Comparison of ENCODE assay signal across 25 mouse cellular contexts in genomic region chr7:98316568-98316967, GRCm38 (mm10). TPM values are rescaled to one million over a fixed set of nuclear protein-coding genes. Genes with fewer than 3 reads are reported as not detected.
A peak's percentile ranks its signal among the peaks of the same experiment; 100 is the strongest.
DNase-seq lines count a peak whose midpoint lies in the region; TF ChIP-seq lines count a peak whose summit lies in the region.
"Had no signal": no experiment of that assay in that cellular context is flagged by ENCODE, and none has a peak within 500 bp of the region (broad histone marks: within the 10 kb centered on the region; RNA-seq: fewer than 3 reads in every experiment).

No protein-coding gene starts in this region.

- H3K36me3 ChIP-seq in liver, adult 2 months (ENCODE audit: control insufficient read depth, insufficient read depth, low read length) = no peaks in the 10 kb centered on the region
- H3K36me3 ChIP-seq in myocyte (ENCODE audit: control insufficient read depth, insufficient read depth) = no peaks in the 10 kb centered on the region
- H3K36me3 ChIP-seq: embryonic facial prominence, embryonic 10.5 days; forebrain, embryonic 10.5 days; hindbrain, embryonic 13.5 days; limb, embryonic 12.5 days; liver, embryonic 15.5 days had no signal

- peak; percentile 46; the same call in 1 of the 2 replicates for TF ChIP-seq CTCF in liver, adult 2 months (IDR thresholded peaks at IDR 0.05; ENCODE audit: low read depth, low read length)

- no peak overlapping the region for H3K9ac ChIP-seq in liver, adult 2 months (ENCODE audit: low read depth, low read length)
- H3K9ac ChIP-seq: hindbrain, embryonic 13.5 days; limb, embryonic 12.5 days; liver, embryonic 15.5 days had no signal

- no peak for TF ChIP-seq POLR2A in liver, adult 2 months (IDR thresholded peaks at IDR 0.05; ENCODE audit: extremely low read depth, insufficient read depth, low read length)
- TF ChIP-seq POLR2A in myocyte (IDR thresholded peaks at IDR 0.05; ENCODE audit: insufficient read length, low read depth) = no peak

- 12% methylated on average over 2 of the region's 2 CpGs for WGBS in liver, adult 2 months

- no peak overlapping the region for H3K4me2 ChIP-seq in myocyte (ENCODE audit: low read depth)
- H3K4me2 ChIP-seq: hindbrain, embryonic 13.5 days; limb, embryonic 12.5 days; liver, embryonic 15.5 days had no signal

- no peak overlapping the region for H3ac ChIP-seq in myocyte (ENCODE audit: control insufficient read depth, insufficient read length)

- no peaks in the 10 kb centered on the region for H3K27me3 ChIP-seq in liver, adult 2 months (ENCODE audit: control insufficient read depth, insufficient read depth, low read length)
- H3K27me3 ChIP-seq in myocyte (ENCODE audit: control insufficient read depth, insufficient read depth, insufficient read length) = no peaks in the 10 kb centered on the region
- H3K27me3 ChIP-seq: limb, embryonic 12.5 days had no signal

- no peaks in the 10 kb centered on the region for H3K79me2 ChIP-seq in liver, adult 2 months (ENCODE audit: control insufficient read depth, insufficient read depth, low read length)
- H3K79me2 ChIP-seq in myocyte (ENCODE audit: control insufficient read depth, insufficient read depth) = no peaks in the 10 kb centered on the region

- no peak overlapping the region for H3K27ac ChIP-seq in liver, adult 2 months (replicated peaks; ENCODE audit: insufficient read depth, low read depth, low read length)
- H3K27ac ChIP-seq: embryonic facial prominence, embryonic 10.5 days; forebrain, embryonic 10.5 days; hindbrain, embryonic 13.5 days; limb, embryonic 12.5 days; liver, embryonic 15.5 days had no signal

- H3K4me3 ChIP-seq in liver, adult 2 months (ENCODE audit: insufficient read depth, low read depth, low read length) = no peak overlapping the region
- H3K4me3 ChIP-seq in myocyte = no peak overlapping the region
- H3K4me3 ChIP-seq: embryonic facial prominence, embryonic 10.5 days; forebrain, embryonic 10.5 days; hindbrain, embryonic 13.5 days; limb, embryonic 12.5 days; liver, embryonic 15.5 days had no signal

- peaks cover 7% of the 10 kb centered on the region for H3K4me1 ChIP-seq in liver, adult 2 months (ENCODE audit: control insufficient read depth, insufficient read depth, low read length)
- H3K4me1 ChIP-seq: embryonic facial prominence, embryonic 10.5 days; hindbrain, embryonic 13.5 days; limb, embryonic 12.5 days; liver, embryonic 15.5 days had no signal

- peak; percentile 97 for DNase-seq in liver, adult 2 months (ENCODE audit: extremely low read depth, low read depth, low spot score)
- no peak for DNase-seq in liver
- peak; percentile 35 for DNase-seq in ovary, adult 18-20 months (ENCODE audit: low spot score)
- DNase-seq in ovary, postnatal 10 days (ENCODE audit: low spot score) = no peak
- peak; percentile 51 for DNase-seq in adrenal gland, postnatal 14 days
- DNase-seq in testis, postnatal 14 days (ENCODE audit: low spot score) = no peak
- no peak for DNase-seq in right cerebral cortex, adult 2 months (ENCODE audit: low spot score in 2 of 2)
- DNase-seq: cerebellum, adult 11 months; cerebellum, adult 9-11 months; gastrocnemius, postnatal 14 days; heart, adult 18-20 months; kidney, adult 8-10 months; kidney, postnatal 14 days; layer of hippocampus, postnatal 36 days; midbrain, embryonic 14.5 days; right cerebral cortex, postnatal 25 days; thymus, postnatal 14 days had no signal

TF ChIP-seq in myocyte, 11 proteins besides CTCF, POLR2A, EP300 and RAD21:
- no peak for TF ChIP-seq E2F4 (IDR thresholded peaks at IDR 0.05; ENCODE audit: insufficient read depth)
- peak; percentile 83 for TF ChIP-seq CEBPB (IDR thresholded peaks at IDR 0.05; ENCODE audit: insufficient read depth, poor library complexity, severe bottlenecking)
- TF ChIP-seq USF1 (IDR thresholded peaks at IDR 0.05; ENCODE audit: low read depth) = no peak
- TF ChIP-seq SRF (IDR thresholded peaks at IDR 0.05; ENCODE audit: control insufficient read depth, insufficient read length, low read depth) = no peak

RNA-seq across cellular contexts. Expression of gene Acer3, which starts 4.4 kb away (rescaled TPM):
- total RNA-seq in liver, adult 2 months (2014; rRNA removed) = 16.8 and 19.7 TPM in 2 replicates
- polyA plus RNA-seq in liver, adult 2 months (2012; rRNA removed) = 7.4 and 12.2 TPM in 2 replicates
- total RNA-seq in adrenal gland, postnatal 14 days (2021) = 16.6 and 17.0 TPM in 2 replicates
- polyA plus RNA-seq in myocyte (2012; fragmentation: generic; extraction: Trizol) = 9.1 TPM

RNA-seq across cellular contexts. Expression of gene Tsku, which starts 44.6 kb away (rescaled TPM):
- total RNA-seq in liver, adult 2 months (2014; rRNA removed) = 10.1 and 15.4 TPM in 2 replicates
- 57.1 and 103 TPM in 2 replicates for polyA plus RNA-seq in liver, adult 2 months (2012; rRNA removed)
- 12.3 and 13.2 TPM in 2 replicates for total RNA-seq in adrenal gland, postnatal 14 days (2021)
- polyA plus RNA-seq in myocyte (2012; fragmentation: generic; extraction: Trizol) = 8.4 TPM
- total RNA-seq: megakaryocyte-erythroid progenitor cell, adult 5-6 weeks had no signal
- polyA plus RNA-seq: inflammation-experienced regulatory T-cells, adult 6 months had no signal

Comparison
In these comparisons a context has a peak if more than half of its experiments do, and no peak if none do; other contexts are left out.
1. DNase-seq: peak in liver, adult 2 months (single experiment), ovary, adult 18-20 months (single experiment) and adrenal gland, postnatal 14 days (single experiment); none in liver (single experiment), ovary, postnatal 10 days (single experiment), testis, postnatal 14 days (single experiment) and right cerebral cortex, adult 2 months (0 of 2).